Mouse (Mus musculus) hindlimb bud, embryonic 11.5 days (tissue): Measurements from ENCODE around the gene Pla2g2d.

Source experiments
- DNase-seq: peaks from one replicate; pipeline ENCODE4 v3.0.0-alpha.2; 2012; ENCODE audit warnings: low read depth, low spot score; ENCODE audit errors: extremely low spot score

Gene Pla2g2d

DNA sequence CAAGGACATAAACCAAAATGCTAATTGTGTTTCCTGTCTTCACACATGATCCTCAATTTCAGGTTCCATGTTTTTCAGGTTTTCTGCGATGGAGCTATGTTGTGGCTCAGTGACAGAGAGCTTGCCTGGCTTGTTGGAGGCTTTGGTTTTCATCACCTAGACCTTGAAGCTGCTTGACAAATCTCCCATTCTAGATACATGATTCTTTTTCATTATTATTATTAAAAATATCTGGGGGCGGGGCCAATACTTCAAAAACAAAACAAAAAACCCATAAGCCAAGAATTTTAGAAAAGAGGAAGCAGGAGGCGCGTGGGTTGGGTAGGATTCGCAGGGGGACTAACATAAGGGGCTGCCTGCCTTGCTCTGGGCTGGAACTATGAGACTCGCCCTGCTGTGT lies at the start of gene Pla2g2d:
Gene Pla2g2d (plus strand): TSS at position 301 of the 400 bp plus-strand sequence.
- no peak for DNase-seq

DNA sequence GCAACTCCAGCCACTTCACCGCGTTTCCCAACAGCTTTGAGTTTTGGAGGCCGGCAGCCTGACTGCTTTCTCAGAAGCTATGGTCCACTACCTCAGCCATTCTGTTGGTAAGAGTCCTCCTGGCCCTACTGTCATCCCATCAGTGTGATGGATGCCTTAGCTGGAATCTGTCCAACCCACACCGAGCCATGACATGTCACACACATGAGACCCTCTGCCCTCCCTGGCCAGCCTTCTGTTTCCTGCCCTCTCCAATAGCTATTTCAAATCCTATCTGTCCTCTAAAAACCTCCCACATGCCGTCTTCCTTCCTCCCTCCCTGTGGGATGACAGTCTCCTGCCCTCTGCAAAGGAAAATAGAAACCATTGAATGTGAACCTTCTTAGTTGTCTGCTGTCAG lies 49.8 kb upstream of the Pla2g2d start:
- no peak for DNase-seq

DNA sequence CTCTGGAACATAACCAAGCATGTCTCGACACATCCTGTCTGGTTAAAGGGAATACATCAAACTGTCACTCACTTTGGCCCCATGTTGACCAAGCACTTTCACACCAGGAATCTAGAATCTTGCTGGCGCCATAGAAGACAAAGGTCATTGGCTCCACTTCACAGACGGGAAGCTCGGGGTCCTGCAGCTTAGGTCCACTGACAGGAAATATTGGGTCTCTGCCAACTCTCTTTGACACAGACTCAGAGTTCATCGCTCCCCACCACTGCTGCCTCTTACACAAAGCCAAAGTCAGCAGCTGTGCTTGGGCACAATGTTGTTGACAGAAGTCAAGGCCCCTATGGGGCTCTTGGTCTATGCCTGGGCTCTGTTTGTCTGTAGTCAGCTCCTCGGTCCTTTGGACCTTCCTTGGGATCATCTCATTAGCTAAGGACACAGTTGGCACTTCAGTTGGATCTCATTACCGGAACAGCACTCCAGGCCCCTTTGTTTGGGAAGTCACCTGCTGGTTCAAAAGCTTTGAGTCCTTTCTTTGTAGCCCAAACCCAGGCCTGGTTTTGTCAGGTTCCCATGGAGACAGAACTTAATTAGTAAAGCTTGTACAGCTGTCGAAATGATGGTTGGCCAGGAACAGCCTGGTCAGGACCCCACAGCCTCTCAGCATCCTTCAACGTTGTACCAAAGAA lies 46.4 kb upstream of the Pla2g2d start:
- DNase-seq, result no peak

DNA sequence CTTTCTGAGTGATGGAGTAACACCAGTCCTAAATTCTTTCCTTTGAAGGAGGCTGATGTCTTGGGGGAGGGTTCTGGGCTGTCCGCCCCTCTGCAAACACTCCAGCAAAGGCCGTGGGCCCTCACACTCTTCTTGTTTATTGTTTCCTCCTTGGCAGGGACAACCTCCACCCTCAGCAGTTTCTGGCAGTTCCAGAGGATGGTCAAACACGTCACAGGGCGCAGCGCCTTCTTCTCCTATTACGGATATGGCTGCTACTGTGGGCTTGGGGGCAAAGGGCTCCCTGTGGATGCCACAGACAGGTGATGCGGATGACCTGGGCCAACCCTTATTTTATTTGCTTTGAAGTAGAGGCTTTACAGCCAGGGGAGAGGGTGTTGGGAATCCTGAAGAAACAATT lies 41.4 kb upstream of the Pla2g2d start:
- DNase-seq, result no peak

DNA sequence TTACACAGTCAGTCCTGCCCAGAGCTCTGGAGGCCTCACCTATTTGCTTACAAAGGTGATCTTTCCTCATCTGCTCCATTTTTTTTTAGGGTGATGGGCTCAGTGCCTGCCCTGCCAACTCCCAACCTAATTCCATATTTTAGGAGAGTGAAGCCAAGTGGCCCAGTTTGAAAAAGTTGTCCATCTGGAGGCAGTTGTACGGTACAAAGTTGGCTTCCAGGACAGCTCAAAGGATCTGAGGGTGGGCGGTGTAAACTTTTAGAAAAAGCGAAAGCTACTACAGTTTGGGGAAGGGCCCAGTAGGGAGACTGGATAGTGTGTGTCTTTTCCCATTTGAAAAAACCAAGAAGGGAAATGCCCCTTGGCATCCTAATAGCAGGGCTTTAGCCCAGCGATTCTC lies 40.7 kb upstream of the Pla2g2d start:
- DNase-seq, result no peak

DNA sequence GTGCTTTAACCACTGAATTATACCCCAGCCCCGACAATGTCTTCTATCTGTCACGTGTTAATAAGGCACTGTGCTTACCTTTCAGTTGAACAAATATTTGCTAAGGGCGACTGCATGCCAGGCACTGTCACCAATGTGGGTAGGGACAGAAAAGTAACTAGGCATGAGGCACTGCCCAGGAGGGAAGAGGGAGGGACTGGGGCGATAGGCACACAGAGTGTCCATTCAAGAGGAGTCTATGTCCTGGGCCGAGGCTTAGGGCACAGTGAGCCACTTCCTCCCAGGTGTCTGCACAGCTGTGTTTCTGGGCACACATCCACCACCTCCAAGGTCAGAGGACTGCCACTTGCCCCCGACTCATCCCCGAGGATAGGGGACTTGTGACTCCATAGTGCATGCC lies 38.5 kb upstream of the Pla2g2d start, which contains the start of gene Ubxn10:
Gene Ubxn10 (minus strand): TSS at position 137 of the 400 bp plus-strand sequence.
- DNase-seq, result no peak

DNA sequence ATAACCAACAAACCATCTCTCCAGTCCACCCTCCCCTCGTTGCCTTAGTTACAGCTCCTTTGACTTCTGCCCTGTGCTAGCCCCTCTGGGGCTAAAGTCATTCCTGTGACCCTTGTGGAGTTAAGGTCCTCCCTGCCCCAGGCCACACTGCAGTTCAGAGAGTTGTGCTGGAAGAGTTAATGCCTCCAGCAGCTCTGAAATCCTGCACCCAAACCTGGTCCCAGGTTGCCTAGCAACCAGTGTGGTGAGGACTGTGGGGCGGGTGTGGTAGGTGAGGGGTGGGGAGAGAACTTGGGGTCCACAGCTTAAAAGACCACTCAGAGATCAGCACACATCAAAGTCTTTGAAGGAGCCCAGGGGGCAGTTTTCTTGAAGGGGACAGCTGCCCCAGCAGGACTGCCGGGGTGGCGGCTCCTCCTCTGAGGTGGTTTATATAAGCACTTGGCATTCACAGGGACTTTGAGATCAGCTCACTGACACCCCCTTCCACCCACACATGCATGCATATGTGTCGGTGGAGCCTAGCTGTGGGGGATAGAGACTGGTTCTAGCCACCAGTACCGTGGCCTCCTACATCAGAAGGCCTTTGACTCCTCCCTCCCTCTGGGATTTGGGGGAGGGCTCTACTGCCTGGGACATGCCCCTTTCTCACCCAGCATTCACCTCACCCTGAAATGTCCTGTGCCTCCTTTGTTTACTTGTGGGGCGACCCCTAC lies 36.2 kb upstream of the Pla2g2d start:
- no peak for DNase-seq

DNA sequence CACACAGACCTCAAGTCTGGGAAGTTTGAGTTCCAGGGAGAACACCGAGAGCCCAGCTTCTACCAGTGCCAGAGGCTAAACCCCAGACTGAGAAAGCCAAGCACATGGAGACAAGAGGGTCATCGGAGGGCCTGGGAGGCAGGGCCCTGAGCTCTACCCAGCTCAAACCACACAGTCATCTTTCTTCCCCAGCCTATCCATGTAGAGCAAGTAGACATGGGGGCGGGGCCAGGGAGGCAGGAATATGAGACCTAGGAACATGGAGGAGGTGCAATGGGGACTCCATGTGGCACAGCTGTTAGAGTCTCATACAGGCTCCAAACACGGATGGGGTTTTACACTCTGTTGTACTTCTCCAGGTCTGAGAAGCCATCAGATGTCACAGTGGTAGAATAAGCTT lies 29.7 kb upstream of the Pla2g2d start:
- DNase-seq, result no peak

DNA sequence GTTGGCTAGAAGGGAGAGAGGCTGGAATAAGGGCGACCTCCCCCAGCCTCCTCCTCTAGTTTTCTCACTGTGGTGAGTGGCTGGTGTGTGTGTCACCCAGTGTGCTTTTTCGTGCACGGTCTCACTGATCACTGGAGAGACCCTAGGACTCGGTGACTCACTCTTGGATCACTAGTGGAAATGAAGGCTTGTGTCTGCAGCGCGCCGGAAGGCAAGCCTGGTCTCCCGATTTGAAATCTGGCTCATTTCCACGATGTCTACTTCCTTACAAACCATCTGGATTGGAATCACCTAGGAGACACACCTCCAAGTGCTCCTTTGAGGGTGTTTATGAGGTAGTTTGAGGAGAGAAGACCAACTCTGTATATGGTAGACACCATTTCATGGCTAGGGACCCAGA lies 28.7 kb upstream of the Pla2g2d start:
- no peak for DNase-seq

DNA sequence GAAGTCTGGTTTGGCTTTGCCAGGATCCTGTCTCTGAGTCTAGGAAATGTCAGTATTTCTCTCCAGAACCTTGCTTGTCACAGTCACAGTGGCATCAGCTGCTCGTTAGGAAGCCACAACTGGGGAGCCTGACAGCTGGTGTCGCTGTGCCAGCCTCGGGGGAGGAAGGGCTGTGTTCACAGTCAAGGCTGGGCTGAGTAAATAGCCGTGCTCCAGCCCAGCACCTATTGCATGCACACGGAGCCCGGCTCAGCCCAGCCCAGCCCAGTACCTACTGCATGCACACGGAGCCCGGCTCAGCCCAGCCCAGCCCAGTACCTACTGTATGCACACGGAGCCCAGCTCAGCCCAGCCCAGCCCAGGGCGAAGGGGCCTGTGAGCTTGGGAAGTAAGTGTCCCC lies 27.7 kb upstream of the Pla2g2d start:
- no peak for DNase-seq

DNA sequence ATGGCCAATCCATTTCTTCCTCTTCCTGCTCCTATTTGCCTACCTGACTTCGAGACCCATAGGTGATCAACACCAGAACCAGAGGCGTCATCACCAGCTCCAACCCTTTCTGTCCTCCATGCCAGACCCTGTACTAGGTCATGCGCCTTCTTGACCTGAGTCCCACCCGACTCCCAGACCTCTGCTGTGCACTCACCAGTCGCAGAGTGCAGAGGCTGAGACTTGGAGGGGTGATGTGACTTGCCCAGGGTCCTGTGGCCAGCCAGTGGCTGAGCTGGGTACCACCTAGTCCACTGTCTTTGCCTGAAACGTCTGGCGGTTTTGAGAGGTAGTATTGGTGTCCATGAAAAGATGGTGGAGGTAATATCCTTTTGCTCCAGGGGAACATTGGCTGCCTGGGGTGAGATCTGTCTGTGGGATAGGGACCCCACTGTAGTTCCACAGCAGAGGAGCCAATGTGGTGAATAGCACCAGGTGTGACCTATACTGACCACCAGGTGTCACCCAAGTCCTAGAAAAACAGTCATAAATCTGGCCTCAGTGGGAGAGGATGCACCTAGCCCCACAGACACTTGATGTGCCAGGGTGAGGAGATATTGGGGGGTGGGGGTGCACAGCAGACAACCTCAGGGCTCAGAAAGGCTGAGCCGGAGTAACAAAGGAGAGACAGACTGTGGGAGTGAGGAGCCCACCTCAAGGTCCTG lies 27.0 kb upstream of the Pla2g2d start:
- no peak for DNase-seq

DNA sequence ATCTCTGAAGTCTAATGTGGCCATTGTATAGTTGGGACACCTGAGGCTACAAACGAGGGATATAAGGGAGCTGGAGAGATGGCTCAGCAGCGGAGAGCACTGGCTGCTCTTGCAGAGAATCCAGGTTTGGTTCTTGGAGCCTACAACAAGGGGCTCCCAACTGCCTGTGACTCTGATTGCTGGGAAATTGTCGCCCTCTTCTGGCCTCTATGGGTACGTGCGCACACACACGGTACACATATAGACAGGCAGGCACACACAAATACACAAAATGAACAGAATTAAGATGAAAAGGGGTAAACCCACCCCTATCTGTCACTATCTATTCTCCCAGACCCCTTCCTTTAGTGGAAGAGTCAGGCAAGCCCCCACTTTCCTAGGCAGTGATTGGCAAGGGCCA lies 22.9 kb upstream of the Pla2g2d start:
- DNase-seq, result no peak

DNA sequence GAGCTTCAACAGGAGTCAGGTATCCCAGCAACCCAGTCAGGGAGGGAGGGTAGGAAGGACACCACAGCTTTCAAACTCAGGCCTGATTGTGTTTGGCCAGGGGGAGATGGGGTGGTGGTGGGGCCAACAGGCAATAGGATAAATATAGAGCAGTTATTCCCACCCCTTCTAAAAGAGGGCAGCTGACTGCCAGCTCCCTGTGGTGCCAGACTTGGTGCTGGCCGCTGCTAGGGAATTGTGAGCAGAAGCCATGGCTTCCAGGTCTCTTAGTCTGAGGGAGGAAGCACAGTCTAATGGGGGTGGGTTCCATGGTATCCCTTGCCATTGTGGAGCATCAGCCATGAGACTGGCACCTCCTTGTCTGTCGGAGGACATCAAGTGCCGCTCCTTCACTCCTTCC lies 21.9 kb upstream of the Pla2g2d start:
- no peak for DNase-seq

DNA sequence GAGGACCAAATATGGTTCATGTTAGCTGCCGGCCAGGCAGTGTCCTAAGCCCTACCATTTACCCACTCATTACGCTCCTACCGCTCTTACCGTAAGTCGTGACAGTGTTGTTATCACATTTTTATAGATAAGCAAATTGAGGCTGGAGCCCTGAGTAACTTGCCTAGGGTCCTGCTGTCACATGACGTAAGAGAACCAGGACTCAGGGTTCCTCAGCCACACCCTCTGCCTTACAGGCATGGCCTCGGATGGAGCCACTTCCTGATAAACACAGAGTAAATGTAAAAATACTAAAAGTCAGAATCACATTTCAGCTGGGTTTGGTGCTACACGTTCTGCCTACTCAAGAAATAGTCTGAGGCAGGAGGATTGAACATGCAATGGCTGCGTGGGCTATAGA lies 21.1 kb upstream of the Pla2g2d start:
- DNase-seq, result no peak

DNA sequence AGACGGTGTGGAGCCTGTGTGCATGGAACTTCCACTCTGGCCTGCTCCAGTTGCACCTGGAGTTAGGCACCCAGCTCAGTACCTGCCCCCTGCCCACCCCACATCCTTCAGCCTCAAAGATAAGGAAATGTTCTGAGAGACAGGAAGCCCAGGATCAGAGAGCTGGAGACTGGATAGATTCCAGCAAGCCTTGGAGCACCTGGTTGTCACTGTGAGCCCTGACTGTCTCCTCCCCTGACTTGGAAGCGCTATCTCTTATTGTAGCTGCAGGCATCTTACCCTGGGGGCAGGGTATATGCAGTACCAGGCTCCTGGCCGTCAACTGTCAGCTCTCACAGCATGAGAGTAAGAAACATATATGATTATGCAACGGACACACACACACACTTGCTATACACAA lies 20.1 kb upstream of the Pla2g2d start:
- DNase-seq, result no peak

DNA sequence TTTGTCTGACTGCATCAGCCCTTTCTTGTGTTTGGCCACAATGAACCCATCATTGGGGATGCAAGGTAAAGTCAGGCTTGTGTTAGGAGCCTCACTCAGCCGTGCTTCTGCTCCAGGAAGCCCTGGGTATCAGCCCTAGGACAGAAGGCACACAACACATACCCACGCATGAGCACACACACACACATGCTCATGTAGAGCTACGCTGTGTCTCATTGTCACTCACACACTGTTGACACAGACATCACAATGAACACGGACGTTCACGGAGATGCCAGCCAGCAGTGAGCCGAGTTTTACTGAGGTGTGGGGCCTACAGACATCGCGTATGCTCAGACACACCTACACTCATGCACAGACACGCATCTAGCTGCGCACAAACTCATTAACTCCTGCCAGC lies 19.6 kb upstream of the Pla2g2d start:
- DNase-seq, result no peak

DNA sequence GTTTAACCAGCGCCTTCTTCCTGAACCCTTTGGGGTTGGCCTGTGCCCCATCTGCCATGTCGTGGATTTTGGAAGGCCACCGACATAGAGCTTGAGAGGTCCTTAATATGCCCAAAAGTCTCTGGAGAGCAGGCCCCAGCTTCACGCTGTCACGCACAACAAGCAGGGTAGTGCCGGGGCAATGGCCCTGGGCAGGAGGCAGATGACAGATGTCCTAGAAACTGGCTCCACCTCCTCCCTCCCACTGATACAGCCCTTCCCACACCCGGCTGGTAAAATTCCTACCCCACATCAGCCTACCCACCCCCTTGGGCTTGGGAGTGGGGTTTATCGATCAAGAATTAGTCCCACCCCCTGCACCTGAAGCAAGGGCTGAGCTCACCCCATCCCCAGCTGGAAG lies 18.1 kb upstream of the Pla2g2d start, which contains the start of gene Pla2g2f:
Gene Pla2g2f (minus strand): TSS at position 211 of the 400 bp plus-strand sequence.
- no peak for DNase-seq

DNA sequence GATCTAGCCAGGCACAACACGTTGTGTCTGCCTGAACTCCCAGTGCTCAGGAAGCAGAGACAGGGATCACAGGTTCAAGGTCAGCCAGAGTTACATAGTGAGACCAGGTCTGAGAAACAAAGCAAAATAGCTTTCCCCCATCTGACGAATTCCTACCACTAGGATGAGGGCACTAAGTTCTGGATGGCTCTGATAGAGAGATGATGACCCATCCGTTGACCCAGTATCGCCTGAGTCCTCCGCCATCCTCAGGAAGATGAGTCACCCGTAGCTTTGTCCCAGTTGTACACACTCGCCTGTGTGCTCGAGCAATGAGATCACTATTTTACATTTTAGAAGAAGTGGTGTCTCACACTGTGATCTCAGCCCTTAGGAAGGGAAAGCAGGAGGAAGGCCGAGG lies 13.3 kb upstream of the Pla2g2d start:
- no peak for DNase-seq

DNA sequence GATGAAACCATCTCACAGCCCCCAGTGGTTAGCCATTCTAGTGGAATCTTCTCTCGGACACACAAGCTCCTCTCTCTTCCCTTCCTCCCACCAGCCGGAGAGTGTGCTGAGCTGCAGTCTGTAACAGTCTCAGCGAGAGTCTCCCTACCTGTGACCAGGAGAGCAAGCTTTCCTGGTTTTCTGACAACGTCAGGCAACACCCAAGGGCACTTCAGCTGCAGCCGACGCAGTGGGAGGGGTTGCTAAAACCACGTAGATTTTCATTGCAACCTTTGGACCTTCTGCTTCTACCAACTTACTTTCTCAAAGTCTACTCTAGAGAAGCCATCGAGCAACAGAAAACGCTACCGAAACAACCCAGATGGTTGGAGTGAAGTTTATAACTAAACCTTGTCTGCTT lies 3.6 kb upstream of the Pla2g2d start:
- no peak for DNase-seq

DNA sequence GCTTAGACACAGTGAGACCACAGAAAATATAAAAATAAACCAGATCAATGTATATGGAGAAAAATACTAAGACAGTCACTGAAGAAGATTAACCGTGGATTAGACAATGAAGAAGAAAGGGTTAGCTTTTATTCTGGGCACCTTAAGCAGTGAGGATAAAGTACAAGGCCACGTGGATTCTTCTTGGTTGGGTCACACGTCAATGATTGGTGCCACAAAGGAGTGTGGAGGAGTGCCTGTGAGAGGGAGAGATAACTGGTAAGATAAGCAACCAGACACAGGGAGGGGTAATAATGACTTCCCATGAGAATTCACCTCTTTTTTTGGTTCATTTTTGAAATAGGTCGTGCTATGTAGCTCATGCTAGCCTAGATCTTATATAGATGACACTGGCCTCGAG lies 3.1 kb upstream of the Pla2g2d start:
- no peak for DNase-seq

DNA sequence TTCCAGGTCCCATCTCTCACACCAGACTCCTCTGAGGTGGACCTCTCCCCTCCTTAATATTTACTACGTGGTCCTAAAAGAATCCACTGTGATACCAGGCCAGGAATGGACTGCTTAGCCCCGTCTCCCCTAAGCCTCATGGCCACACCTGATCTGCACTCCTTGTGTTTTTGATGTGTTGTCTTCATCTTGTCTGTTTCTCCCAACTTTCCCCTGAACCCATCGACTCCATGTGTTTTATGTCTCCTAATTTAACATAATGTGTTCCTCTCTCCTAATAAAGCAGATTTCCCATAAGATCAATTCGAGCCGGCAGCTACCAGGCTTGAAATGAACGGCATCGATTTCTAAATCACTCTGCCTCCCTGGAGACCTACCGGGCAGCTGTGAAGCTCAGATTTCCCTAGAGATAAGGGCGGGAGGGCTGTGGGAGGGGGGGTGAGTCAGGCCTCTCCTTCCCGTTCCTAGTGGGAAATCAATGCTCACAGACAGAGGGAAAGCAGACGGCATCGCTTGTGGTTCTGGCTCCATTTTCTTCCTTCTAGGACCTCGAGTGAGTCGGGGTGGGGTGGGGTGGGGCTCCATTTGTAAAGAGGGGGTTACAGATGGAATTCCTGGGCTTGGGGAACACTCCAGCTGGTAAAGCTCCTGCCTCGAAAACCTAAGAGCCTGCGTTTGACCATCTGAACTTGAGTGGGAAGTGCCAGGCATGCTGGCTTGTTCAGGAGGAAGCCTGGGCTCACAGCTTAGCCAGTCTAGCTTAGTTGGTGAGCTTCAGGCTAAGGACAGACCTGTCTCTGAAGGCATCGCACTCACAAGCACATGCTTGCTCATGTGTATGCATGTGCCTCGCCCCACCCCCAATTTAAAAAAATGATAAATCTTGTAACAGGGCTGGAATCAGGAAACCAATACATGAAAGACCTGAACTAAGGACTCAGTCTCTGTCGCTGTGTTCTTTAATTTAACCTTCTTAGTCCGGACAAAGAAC lies 2.2 kb downstream of the Pla2g2d start:
- DNase-seq, result no peak
